Mouse (Mus musculus): ENCODE measurements at regions not wholly inside any gene's neighbourhood (a gene's known extent, or its start where the extent isn't known, plus 50 kb on each side); places are given as distances from the start of the nearest gene placed in this dataset.

DNA sequence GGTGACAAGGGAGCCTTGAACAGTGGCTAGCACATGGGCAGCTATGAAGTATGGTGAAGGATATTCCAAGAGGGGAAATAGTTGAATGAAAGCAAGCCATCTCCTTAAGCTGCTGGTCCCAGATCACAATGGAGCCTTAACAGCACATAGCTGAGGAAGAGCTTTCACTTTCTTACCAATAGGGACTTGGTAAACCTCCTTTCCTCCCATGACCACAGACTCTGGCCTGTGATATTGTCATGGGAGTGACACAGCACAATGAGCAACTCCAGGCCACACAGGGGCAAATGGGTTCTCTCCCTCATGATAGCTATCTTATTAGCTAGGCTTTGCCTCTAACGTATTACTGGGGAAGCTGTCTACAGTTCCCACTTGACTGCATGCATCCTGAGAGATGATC, 113.5 kb upstream of the Snx19 start:
- H3K9ac ChIP-seq (replicated peaks; ENCODE audit: low read length), result no peak overlapping the region
- ATAC-seq (no peak), DNase-seq (ENCODE audit: low spot score) (no peak)
- WGBS, result 100% methylated on average over 1 of the region's 1 CpGs
- no peak overlapping the region for H3K4me3 ChIP-seq (ENCODE audit: low read length)
- no peaks in the 10 kb centered on the region for H3K36me3 ChIP-seq (ENCODE audit: insufficient read depth, low read length)
- H3K27me3 ChIP-seq (ENCODE audit: insufficient read depth, low read length), result no peaks in the 10 kb centered on the region
- H3K27ac ChIP-seq, result no peak overlapping the region
- peaks cover 7% of the 10 kb centered on the region; the same call in 1 of the 2 replicates for H3K4me1 ChIP-seq (ENCODE audit: insufficient read depth, low read length)
- no peak overlapping the region for H3K4me2 ChIP-seq (ENCODE audit: low read depth, low read length)
- H3K9me3 ChIP-seq (ENCODE audit: low read length), result no peaks in the 10 kb centered on the region
- no peak for TF ChIP-seq CTCF (IDR thresholded peaks at IDR 0.05; ENCODE audit: low read depth)

GRCm38 (mm10) chr9:30314355-30315171, 112.3 kb upstream of the Snx19 start:
- Histone ChIP-seq H3K27ac (0 out of 2 replicates have a peak overlapping the region, but pooled peaks have one; percentile 6), H3K9ac (replicated peaks; ENCODE audit: low read length) (no peak overlapping the region), H3K4me2 (ENCODE audit: low read depth, low read length) (peak overlapping the region; percentile 39), H3K36me3 (ENCODE audit: insufficient read depth, low read length) (no peaks in the 10 kb centered on the region), H3K9me3 (ENCODE audit: low read length) (no peaks in the 10 kb centered on the region), H3K27me3 (ENCODE audit: insufficient read depth, low read length) (no peaks in the 10 kb centered on the region), H3K4me3 (ENCODE audit: low read length) (no peak overlapping the region), H3K4me1 (ENCODE audit: insufficient read depth, low read length) (peaks cover 7% of the 10 kb centered on the region; the same call in 1 of the 2 replicates)
- 33% methylated on average over 15 of the region's 15 CpGs for WGBS
- TF ChIP-seq CTCF (IDR thresholded peaks at IDR 0.05; ENCODE audit: low read depth), result no peak
- ATAC-seq (no peak), DNase-seq (ENCODE audit: low spot score) (peak; percentile 73)

GRCm38 (mm10) chr9:30315172-30315644, 111.7 kb upstream of the Snx19 start:
- TF ChIP-seq CTCF (IDR thresholded peaks at IDR 0.05; ENCODE audit: low read depth), result peak; percentile 86
- no peak overlapping the region for H3K9ac ChIP-seq (replicated peaks; ENCODE audit: low read length)
- H3K27me3 ChIP-seq (ENCODE audit: insufficient read depth, low read length), result no peaks in the 10 kb centered on the region
- peaks cover 7% of the 10 kb centered on the region; the same call in 1 of the 2 replicates for H3K4me1 ChIP-seq (ENCODE audit: insufficient read depth, low read length)
- peak overlapping the region; percentile 39 for H3K4me2 ChIP-seq (ENCODE audit: low read depth, low read length)
- 29% methylated on average over 6 of the region's 6 CpGs for WGBS
- H3K27ac ChIP-seq, result 0 out of 2 replicates have a peak overlapping the region, but pooled peaks have one; percentile 6
- H3K4me3 ChIP-seq (ENCODE audit: low read length), result no peak overlapping the region
- no peaks in the 10 kb centered on the region for H3K36me3 ChIP-seq (ENCODE audit: insufficient read depth, low read length)
- no peaks in the 10 kb centered on the region for H3K9me3 ChIP-seq (ENCODE audit: low read length)
- DNase-seq (ENCODE audit: low spot score), result peak; percentile 84
- ATAC-seq, result no peak

DNA sequence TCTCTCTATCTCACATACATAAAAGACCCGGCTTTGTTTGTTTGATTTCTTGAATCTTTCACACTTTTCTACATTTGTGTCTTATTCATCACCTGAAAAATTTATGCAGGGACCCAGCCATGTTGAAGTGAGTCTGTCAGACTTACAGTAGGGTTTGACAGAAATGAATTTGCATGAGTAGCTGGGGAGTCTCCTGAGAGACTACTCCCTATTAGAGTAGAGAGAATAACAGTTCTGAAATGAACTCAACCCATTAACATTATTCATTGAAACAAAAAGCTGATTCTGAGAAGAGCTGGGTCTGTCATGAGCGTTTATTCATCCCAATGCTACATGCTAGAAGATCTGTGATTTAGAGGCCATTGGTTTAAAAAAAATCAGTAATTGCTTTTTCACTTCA, 82.0 kb upstream of the Snx19 start:
- TF ChIP-seq CTCF (IDR thresholded peaks at IDR 0.05; ENCODE audit: low read depth), result no peak
- ATAC-seq, result no peak
- Histone ChIP-seq H3K4me1 (ENCODE audit: insufficient read depth, low read length) (no peaks in the 10 kb centered on the region), H3K9me3 (ENCODE audit: low read length) (no peaks in the 10 kb centered on the region), H3K4me3 (ENCODE audit: low read length) (no peak overlapping the region), H3K27ac (no peak overlapping the region), H3K36me3 (ENCODE audit: insufficient read depth, low read length) (no peaks in the 10 kb centered on the region), H3K27me3 (ENCODE audit: insufficient read depth, low read length) (no peaks in the 10 kb centered on the region), H3K9ac (replicated peaks; ENCODE audit: low read length) (no peak overlapping the region), H3K4me2 (ENCODE audit: low read depth, low read length) (no peak overlapping the region)
- DNase-seq (ENCODE audit: low spot score), result no peak
- WGBS, result 83% methylated on average over 2 of the region's 2 CpGs

DNA sequence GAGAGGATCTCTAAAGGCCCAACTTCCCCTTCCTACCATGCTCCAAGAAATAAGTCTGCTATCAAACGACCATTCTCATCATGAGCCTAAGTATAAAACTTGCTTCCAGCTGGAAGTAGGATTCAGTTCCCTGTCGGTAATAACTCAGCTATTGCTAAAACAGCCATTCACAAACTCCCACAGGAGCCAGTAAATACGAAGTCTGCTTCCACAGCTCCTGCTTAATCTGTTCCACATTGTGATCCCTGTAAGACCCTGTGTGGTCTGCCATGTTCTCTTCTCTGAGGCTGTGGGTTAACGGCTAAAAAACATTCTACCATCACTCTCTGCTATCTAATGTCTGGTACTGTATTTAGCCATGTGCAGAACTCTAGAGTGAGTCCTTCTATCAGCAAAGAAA, 72.9 kb upstream of the Snx19 start:
- DNase-seq (ENCODE audit: low spot score), result no peak
- no peak overlapping the region for H3K4me3 ChIP-seq (ENCODE audit: low read length)
- no peaks in the 10 kb centered on the region for H3K36me3 ChIP-seq (ENCODE audit: insufficient read depth, low read length)
- ATAC-seq, result no peak
- no peak overlapping the region for H3K27ac ChIP-seq
- no peaks in the 10 kb centered on the region for H3K4me1 ChIP-seq (ENCODE audit: insufficient read depth, low read length)
- H3K27me3 ChIP-seq (ENCODE audit: insufficient read depth, low read length), result no peaks in the 10 kb centered on the region
- H3K9ac ChIP-seq (replicated peaks; ENCODE audit: low read length), result no peak overlapping the region
- H3K9me3 ChIP-seq (ENCODE audit: low read length), result no peaks in the 10 kb centered on the region
- TF ChIP-seq CTCF (IDR thresholded peaks at IDR 0.05; ENCODE audit: low read depth), result no peak
- 67% methylated on average over 4 of the region's 4 CpGs for WGBS
- no peak overlapping the region for H3K4me2 ChIP-seq (ENCODE audit: low read depth, low read length)

DNA sequence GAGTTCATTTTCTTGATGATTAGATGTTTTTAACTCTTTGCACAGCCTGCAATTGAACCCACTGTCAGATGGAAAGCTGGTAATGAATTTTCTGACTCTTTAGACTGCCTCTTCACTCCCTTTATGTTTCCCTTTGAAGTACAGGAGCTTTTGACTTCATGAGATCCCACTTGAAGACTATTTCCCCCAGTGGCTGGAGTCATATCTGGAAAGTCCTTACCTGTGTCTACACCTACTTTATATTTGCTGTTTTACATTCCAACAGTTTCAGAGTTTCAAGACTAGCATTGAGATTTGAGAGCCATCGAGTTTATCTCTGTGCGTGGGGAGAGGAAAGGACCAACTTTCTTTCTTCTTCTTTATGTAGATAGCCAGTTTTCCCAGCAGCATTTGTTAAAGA, 71.3 kb upstream of the Snx19 start:
- 92% methylated on average over 2 of the region's 2 CpGs for WGBS
- no peak overlapping the region for H3K9ac ChIP-seq (replicated peaks; ENCODE audit: low read length)
- no peaks in the 10 kb centered on the region for H3K4me1 ChIP-seq (ENCODE audit: insufficient read depth, low read length)
- H3K36me3 ChIP-seq (ENCODE audit: insufficient read depth, low read length), result no peaks in the 10 kb centered on the region
- no peak overlapping the region for H3K4me3 ChIP-seq (ENCODE audit: low read length)
- TF ChIP-seq CTCF (IDR thresholded peaks at IDR 0.05; ENCODE audit: low read depth), result no peak
- H3K4me2 ChIP-seq (ENCODE audit: low read depth, low read length), result no peak overlapping the region
- H3K27ac ChIP-seq, result no peak overlapping the region
- ATAC-seq (no peak), DNase-seq (ENCODE audit: low spot score) (no peak)
- H3K9me3 ChIP-seq (ENCODE audit: low read length), result no peaks in the 10 kb centered on the region
- no peaks in the 10 kb centered on the region for H3K27me3 ChIP-seq (ENCODE audit: insufficient read depth, low read length)

Data from hindbrain, postnatal 0 days (tissue).